Mouse (Mus musculus): ENCODE measurements around the gene Gm49387.
"Not testable (repeated sequence)": the region's sequence is repeated elsewhere in the genome, so short reads cannot be mapped to it uniquely, and the experiment has no call there.

The Gm49387 gene

GRCm38 (mm10) chr14:31641506-31642155, 953 bp upstream of the Gm49387 start:
- no peak for DNase-seq (ENCODE audit: extremely low read depth, insufficient read length, low spot score)

GRCm38 (mm10) chr14:31640890-31641505, 320 bp upstream of the Gm49387 start, which contains the start of the genes Btd and Hacl1:
TSS of gene Btd (plus strand) at chr14:31641028.
TSS of gene Hacl1 (minus strand) at chr14:31641286.
- peak; percentile 98 for DNase-seq (ENCODE audit: extremely low read depth, insufficient read length, low spot score)

GRCm38 (mm10) chr14:31630677-31631076, 10.0 kb downstream of the Gm49387 start:
- no peak for DNase-seq (ENCODE audit: extremely low read depth, insufficient read length, low spot score)

GRCm38 (mm10) chr14:31622748-31623147, 17.9 kb downstream of the Gm49387 start:
- DNase-seq (ENCODE audit: extremely low read depth, insufficient read length, low spot score), result no peak

GRCm38 (mm10) chr14:31620591-31621223, 20.0 kb downstream of the Gm49387 start:
- no peak for DNase-seq (ENCODE audit: extremely low read depth, insufficient read length, low spot score)

GRCm38 (mm10) chr14:31617997-31618396, 22.7 kb downstream of the Gm49387 start:
- DNase-seq (ENCODE audit: extremely low read depth, insufficient read length, low spot score), result no peak

- no peak for DNase-seq (ENCODE audit: extremely low read depth, insufficient read length, low spot score)
Observed at GRCm38 (mm10) chr14:31617204-31617603, 23.5 kb downstream of the Gm49387 start.

- peak; percentile 40 for DNase-seq (ENCODE audit: extremely low read depth, insufficient read length, low spot score)
Observed at GRCm38 (mm10) chr14:31613671-31614070, 27.0 kb downstream of the Gm49387 start.

- no peak for DNase-seq (ENCODE audit: extremely low read depth, insufficient read length, low spot score)
Observed at GRCm38 (mm10) chr14:31611986-31612385, 28.7 kb downstream of the Gm49387 start.

- DNase-seq (ENCODE audit: extremely low read depth, insufficient read length, low spot score), result no peak
Observed at GRCm38 (mm10) chr14:31605514-31605913, 35.2 kb downstream of the Gm49387 start.

- no peak for DNase-seq (ENCODE audit: extremely low read depth, insufficient read length, low spot score)
Observed at GRCm38 (mm10) chr14:31604916-31605315, 35.8 kb downstream of the Gm49387 start.

- DNase-seq (ENCODE audit: extremely low read depth, insufficient read length, low spot score), result not testable (repeated sequence)
Observed at GRCm38 (mm10) chr14:31602616-31602979, 38.1 kb downstream of the Gm49387 start.

GRCm38 (mm10) chr14:31601908-31602615, 38.6 kb downstream of the Gm49387 start:
- DNase-seq (ENCODE audit: extremely low read depth, insufficient read length, low spot score), result no peak

- DNase-seq (ENCODE audit: extremely low read depth, insufficient read length, low spot score), result no peak
Observed at GRCm38 (mm10) chr14:31597446-31597845, 43.2 kb downstream of the Gm49387 start.

GRCm38 (mm10) chr14:31596408-31596807, 44.3 kb downstream of the Gm49387 start:
- DNase-seq (ENCODE audit: extremely low read depth, insufficient read length, low spot score), result no peak

GRCm38 (mm10) chr14:31594693-31595092, 46.0 kb downstream of the Gm49387 start:
- DNase-seq (ENCODE audit: extremely low read depth, insufficient read length, low spot score), result no peak

GRCm38 (mm10) chr14:31593036-31593435, 47.6 kb downstream of the Gm49387 start:
- DNase-seq (ENCODE audit: extremely low read depth, insufficient read length, low spot score), result no peak

GRCm38 (mm10) chr14:31591243-31591642, 49.4 kb downstream of the Gm49387 start, which contains the start of gene Colq:
TSS of gene Colq (minus strand) at chr14:31591343.
- DNase-seq (ENCODE audit: extremely low read depth, insufficient read length, low spot score), result no peak

- no peak for DNase-seq (ENCODE audit: extremely low read depth, insufficient read length, low spot score)
Observed at GRCm38 (mm10) chr14:31586451-31586850, 54.2 kb downstream of the Gm49387 start.

GRCm38 (mm10) chr14:31583082-31583481, 57.6 kb downstream of the Gm49387 start:
- DNase-seq (ENCODE audit: extremely low read depth, insufficient read length, low spot score), result no peak

Data from 3134 (cell line).